Mouse (Mus musculus) midbrain, postnatal 0 days (tissue): ENCODE results near the gene Dbn1. TPM values are rescaled to one million over a fixed set of nuclear protein-coding genes. Genes with fewer than 3 reads are reported as not detected.
"Not testable (repeated sequence)": the region's sequence is repeated elsewhere in the genome, so short reads cannot be mapped to it uniquely, and the experiment has no call there.

Experiments used
- ATAC-seq: fragments of 200-750 bp; cut with Nextera tagmentation; 2 replicates; pipeline ENCODE4 v1.8.0; 2017; ENCODE audit warnings: moderate number of reproducible peaks, mild to moderate bottlenecking, moderate TSS enrichment, moderate library complexity; ENCODE audit not compliant: low FRiP score
- DNase-seq: peaks from one replicate; pipeline ENCODE4 v3.0.0-alpha.2; 2015; ENCODE audit warnings: low spot score
- H3K27ac ChIP-seq: fragments of 300-500 bp; sonication (generic); 2 replicates; pipeline ENCODE4 v1.5.1; 2014; ENCODE audit warnings: low read depth, mild to moderate bottlenecking, low read length, mixed read lengths
- H3K27me3 ChIP-seq: fragments of 300-500 bp; sonication (generic); 2 replicates; pipeline ENCODE4 v1.6.1; 2014; ENCODE audit warnings: low read length, control low read depth, mixed read lengths; ENCODE audit not compliant: insufficient read depth
- H3K36me3 ChIP-seq: fragments of 300-500 bp; sonication (generic); 2 replicates; pipeline ENCODE4 v1.6.1; 2014; ENCODE audit warnings: low read length, control low read depth, mixed read lengths; ENCODE audit not compliant: insufficient read depth
- H3K4me1 ChIP-seq: fragments of 300-500 bp; sonication (generic); 2 replicates; pipeline ENCODE4 v1.6.1; 2014; ENCODE audit warnings: mild to moderate bottlenecking, control low read depth, antibody characterized with exemption, low read length, mixed read lengths; ENCODE audit not compliant: insufficient read depth
- H3K4me2 ChIP-seq: fragments of 300-500 bp; sonication (generic); 2 replicates; pipeline ENCODE4 v1.6.1; 2014; ENCODE audit warnings: low read depth, mild to moderate bottlenecking, low read length, mixed read lengths; ENCODE audit not compliant: poor library complexity, severe bottlenecking
- H3K4me3 ChIP-seq: fragments of 300-500 bp; sonication (generic); 2 replicates; pipeline ENCODE4 v1.5.1; 2014; ENCODE audit warnings: low read depth, mild to moderate bottlenecking, low read length, moderate library complexity
- H3K9ac ChIP-seq: fragments of 300-500 bp; sonication (generic); replicated peaks from 2 replicates; pipeline ENCODE4 v1.6.1; 2014; ENCODE audit warnings: mild to moderate bottlenecking, low read length, moderate library complexity, mixed read lengths; ENCODE audit not compliant: poor library complexity, severe bottlenecking
- H3K9me3 ChIP-seq: fragments of 300-500 bp; sonication (generic); 2 replicates; pipeline ENCODE4 v1.6.1; 2016; ENCODE audit warnings: low read length, control low read depth
- CTCF ChIP-seq: IDR thresholded peaks from 2 replicates; pipeline ENCODE4 v1.5.1; 2016; ENCODE audit warnings: antibody characterized with exemption, mild to moderate bottlenecking
- WGBS: fragments of 180-500 bp; shearing (Covaris S2); extraction: QIAGEN DNeasy Blood & Tissue Kit; methylation state at CpG from one replicate; pipeline ENCODE4 v1.1.7; 2014; 5-methylcytosine and 5-hydroxymethylcytosine counted together
- polyA plus RNA-seq: library from polyadenylated mRNA; unstranded; fragments of >200 nt; fragmentation: Nextera tagmentation; extraction: Ambion mirVana; gene quantifications from 2 replicates; pipeline ENCODE4 v1.2.1, GENCODE M21; 2015
- total RNA-seq: library from RNA; depleted of rRNA; stranded (reverse); fragments of >200 nt; gene quantifications from 2 replicates; pipeline ENCODE4 v1.2.3, GENCODE M21; 2014

Dbn1 gene
- total and polyA plus RNA-seq, 2 experiments from 2014 or later = 484 to 510 TPM

DNA sequence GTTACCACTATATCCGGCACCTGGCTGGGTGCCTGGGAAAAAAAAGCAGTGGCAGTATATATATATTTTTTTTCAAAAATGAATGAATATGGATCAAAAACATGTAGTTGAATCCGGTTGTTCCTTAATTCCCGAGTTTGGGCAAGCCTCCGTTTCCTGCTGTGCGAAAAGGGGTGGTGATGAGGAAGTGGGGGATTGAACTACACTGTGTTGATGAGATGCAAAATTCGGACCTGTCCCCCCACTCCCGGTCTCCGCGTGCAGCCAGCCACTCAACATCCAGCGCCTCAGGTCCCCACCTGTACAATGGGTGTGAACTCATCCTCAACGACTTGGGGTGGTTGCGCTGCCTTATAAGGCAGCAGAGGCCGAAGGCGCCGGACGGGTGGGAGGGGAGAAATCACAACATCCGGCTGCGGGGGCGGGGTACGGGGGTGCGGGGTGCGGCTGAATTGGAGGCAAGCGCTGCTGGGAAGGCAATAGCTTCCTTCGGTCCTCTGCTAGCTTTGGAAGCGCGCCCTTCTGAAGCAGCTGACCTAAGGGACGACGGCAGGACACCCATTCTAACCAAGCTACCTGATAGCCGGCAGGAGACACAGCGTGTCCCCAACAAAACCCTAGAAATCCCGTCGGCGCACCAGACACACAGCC is 43.5 kb downstream of the Dbn1 start:
- peaks cover 9% of the 10 kb centered on the region; the same call in 1 of the 2 replicates for H3K4me1 ChIP-seq
- no peak for TF ChIP-seq CTCF

DNA sequence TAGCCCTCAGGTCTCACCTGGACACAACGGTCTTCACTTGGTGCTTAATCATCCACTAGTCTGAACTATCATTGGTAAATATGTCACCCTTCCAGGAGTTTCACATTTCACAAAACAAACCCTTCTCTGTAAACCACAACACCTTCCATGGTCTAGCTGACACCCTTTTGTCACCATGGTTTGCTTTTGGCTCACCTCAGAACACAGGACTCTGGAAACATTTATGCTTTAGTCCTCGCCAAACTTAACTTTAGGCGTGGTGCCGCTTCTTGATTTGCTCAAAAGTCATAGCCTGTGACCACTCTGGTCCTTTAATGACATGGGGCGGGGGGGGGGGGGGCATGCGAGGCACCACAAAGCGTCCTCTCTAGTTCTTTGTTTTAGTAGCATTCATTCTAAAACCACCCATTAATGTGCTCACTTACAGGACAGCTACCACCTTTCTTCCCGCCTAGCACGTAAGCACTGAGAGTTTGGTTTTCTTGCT is 44.1 kb downstream of the Dbn1 start:
- Histone ChIP-seq H3K4me1 (peaks cover 9% of the 10 kb centered on the region; the same call in 1 of the 2 replicates), H3K36me3 (no peaks in the 10 kb centered on the region), H3K9me3 (no peaks in the 10 kb centered on the region), H3K9ac (peak overlapping the region; percentile 62; the same call in 1 of the 2 replicates), H3K4me2 (peak overlapping the region; percentile 66), H3K27me3 (no peaks in the 10 kb centered on the region), H3K4me3 (peak overlapping the region; percentile 80), H3K27ac (peak overlapping the region; percentile 79)
- DNase-seq (no peak), ATAC-seq (no peak)
- TF ChIP-seq CTCF = no peak
- WGBS = 40% methylated on average over 9 of the region's 9 CpGs

More for the DNA sequence above, 43.5 kb downstream of the Dbn1 start:
- Histone ChIP-seq H3K27me3 (no peaks in the 10 kb centered on the region), H3K9ac (peak overlapping the region; percentile 62), H3K4me2 (peak overlapping the region; percentile 66), H3K9me3 (no peaks in the 10 kb centered on the region), H3K4me3 (peak overlapping the region; percentile 80), H3K27ac (peak overlapping the region; percentile 79), H3K36me3 (peaks cover under 1% of the 10 kb centered on the region; the same call in 1 of the 2 replicates)
- under 1% methylated on average over 33 of the region's 33 CpGs for WGBS
- DNase-seq (peak; percentile 77), ATAC-seq (peak; percentile 73)

DNA sequence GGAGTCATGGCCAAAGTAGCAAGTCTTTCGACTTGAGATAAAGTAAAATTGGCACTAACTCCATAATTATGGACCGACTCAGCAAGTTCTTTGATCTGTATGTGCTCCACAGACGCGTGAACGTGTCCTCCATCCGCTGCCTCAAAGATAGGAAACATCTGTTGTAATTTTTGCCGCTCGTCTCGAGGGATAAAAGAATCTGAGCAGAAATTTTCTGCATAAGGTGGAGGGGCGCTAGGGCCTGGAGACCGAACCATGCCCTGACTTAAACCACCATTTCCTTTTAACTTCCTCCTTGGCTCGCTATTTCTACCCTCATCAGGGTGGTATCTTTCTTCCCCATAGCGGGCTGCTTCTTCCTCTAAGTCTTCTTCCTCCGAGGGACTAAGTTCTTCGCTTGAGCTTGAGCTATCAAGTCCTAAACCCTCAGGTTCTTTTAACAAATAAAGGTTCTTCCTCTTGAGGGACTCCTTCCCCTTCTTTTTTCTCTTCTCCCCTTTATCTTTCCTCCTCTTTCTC is 50.7 kb downstream of the Dbn1 start:
- H3K4me1 ChIP-seq, DNase-seq, H3K36me3 ChIP-seq, H3K27me3 ChIP-seq, H3K27ac ChIP-seq, H3K9me3 ChIP-seq, H3K4me2 ChIP-seq, H3K9ac ChIP-seq, H3K4me3 ChIP-seq, ATAC-seq: not testable (repeated sequence)
- WGBS = 85% methylated on average over 15 of the region's 15 CpGs

DNA sequence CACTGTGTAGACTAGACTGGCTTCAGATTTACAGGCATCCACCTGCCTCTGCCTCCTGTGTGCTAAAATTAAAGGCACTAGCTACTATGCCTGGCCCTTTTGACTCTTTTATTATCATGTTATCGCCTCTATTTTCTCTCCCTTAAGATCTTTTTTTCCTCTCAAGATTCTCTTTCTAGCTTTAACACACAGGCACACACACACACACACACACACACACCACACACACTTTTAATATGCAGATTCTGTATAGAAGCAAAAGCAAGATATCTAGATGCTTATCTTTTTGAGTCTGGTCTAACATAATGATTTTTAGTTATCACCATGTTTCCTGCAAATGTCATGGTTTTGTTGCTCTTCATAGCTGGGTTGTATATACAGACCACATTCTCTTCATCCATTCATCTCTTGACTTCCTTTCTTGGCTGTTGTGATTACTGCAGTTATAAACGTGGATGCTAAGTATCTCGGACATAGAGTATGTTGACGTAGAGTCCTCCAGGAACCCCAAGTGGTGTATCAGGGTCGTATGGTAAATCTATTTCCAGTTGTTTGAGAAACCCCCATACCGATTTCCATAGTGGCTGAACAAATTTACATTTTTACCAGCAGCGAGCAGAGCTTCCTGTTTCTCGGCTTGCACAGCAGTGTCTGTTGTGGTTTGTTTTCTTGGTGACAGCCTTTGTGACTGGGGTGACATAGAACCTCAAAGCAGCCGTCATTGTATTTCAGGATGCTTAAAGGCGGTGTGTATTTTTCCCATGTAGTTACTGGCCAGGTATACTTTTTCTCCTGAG is 55.8 kb downstream of the Dbn1 start:
- Histone ChIP-seq H3K4me3 (no peak overlapping the region), H3K9me3 (no peaks in the 10 kb centered on the region), H3K9ac (no peak overlapping the region), H3K4me2 (no peak overlapping the region), H3K36me3 (no peaks in the 10 kb centered on the region), H3K27me3 (no peaks in the 10 kb centered on the region), H3K4me1 (no peaks in the 10 kb centered on the region), H3K27ac (no peak overlapping the region)
- 77% methylated on average over 10 of the region's 10 CpGs for whole genome bisulfite sequencing
- no peak for ATAC-seq
- no peak for DNase-seq
- no peak for TF ChIP-seq CTCF

DNA sequence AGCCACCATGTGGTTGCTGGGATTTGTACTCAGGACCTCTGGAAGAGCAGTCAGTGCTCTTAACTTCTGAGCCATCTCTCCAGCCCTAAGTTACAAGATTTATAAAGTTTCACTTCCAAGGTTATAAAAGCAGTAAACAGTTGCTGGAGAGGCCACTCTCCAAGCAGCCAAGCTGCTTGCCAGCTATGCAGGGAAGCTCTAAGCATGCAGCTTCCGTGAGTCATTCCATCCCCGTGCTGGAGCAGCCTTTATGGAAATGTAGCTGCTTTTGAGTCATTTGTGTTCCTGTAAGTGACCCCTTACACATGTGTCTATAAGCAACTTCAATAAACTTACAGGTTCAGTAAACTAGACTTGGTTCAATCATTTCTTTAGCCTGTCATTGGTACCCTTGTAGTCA is 57.3 kb downstream of the Dbn1 start:
- H3K27me3 ChIP-seq = no peaks in the 10 kb centered on the region
- no peaks in the 10 kb centered on the region for H3K4me1 ChIP-seq
- DNase-seq (no peak), ATAC-seq (no peak)
- no peak overlapping the region for H3K4me3 ChIP-seq
- no peak overlapping the region for H3K4me2 ChIP-seq
- no peak overlapping the region for H3K27ac ChIP-seq
- no peak overlapping the region for H3K9ac ChIP-seq
- no peak for TF ChIP-seq CTCF
- H3K9me3 ChIP-seq = no peaks in the 10 kb centered on the region
- no peaks in the 10 kb centered on the region for H3K36me3 ChIP-seq
- WGBS = 81% methylated on average over 2 of the region's 2 CpGs
